Mouse (Mus musculus) R1 (cell line): ENCODE data around the gene Pum2.
"Not testable (repeated sequence)": the region's sequence is repeated elsewhere in the genome, so short reads cannot be mapped to it uniquely, and the experiment has no call there.

Experiments
- DNase-seq: peaks from one replicate; pipeline ENCODE4 v3.0.0-alpha.2; 2018; ENCODE audit warnings: low read depth, low spot score

Pum2 gene

DNA sequence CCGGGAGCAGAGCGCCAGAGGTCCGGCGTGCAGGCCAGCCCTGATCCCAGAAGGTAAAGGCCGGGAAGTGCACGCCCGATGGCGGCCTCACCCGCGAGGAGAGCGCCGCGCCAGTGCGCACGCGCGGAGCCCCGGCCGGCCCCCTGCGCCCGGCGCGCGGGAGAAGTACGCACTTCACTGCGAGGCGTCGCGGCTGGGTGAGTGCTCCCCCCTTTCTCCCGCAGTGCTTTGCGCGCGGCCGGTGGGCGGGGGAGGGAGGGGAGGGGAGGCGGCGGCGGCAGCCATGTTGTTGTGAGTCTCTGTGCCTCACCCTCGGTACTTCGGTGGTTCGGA, at the start of gene Pum2:
Pum2 (plus strand) TSS at position 161 of the 333 bp plus-strand sequence.
- DNase-seq, result peak; percentile 93

DNA sequence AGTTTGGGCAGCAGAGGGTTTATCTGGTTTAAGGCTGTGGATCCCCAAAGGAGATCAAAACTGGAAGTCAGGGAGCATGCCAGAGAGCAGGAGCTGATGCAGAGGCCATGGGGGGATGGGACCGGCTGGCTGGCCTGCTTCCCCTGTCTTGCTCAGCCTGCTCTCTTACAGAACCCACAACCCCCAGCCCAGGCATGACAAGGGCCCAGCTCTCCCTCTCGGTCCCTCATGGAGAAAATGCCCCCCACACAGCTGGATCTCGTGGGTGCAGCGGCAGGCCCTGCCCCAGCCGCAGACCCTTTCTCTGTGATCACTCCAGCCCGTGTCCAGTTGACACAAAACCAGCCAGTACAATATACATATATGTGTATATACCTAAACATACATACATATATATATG, 44.4 kb upstream of the Pum2 start:
- DNase-seq, result no peak

DNA sequence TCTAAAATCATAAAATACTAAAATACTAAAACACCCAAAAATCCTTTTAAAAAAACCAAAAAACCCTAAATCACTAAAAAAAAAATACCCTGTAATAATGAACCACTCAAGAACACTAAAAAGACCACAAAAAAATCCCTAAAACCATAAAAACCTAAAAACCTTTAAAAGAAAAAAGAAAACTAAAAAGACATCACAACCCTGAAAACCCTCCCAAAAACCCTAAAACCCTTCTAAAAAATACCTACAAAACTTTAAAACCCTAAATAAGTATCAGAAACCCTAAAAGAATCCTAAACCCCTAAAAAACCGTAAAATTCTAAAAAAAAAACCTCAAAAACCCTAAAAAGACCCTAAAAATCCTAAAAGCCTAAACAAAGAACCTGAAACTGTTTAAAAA, 42.2 kb upstream of the Pum2 start:
- DNase-seq, result no peak

DNA sequence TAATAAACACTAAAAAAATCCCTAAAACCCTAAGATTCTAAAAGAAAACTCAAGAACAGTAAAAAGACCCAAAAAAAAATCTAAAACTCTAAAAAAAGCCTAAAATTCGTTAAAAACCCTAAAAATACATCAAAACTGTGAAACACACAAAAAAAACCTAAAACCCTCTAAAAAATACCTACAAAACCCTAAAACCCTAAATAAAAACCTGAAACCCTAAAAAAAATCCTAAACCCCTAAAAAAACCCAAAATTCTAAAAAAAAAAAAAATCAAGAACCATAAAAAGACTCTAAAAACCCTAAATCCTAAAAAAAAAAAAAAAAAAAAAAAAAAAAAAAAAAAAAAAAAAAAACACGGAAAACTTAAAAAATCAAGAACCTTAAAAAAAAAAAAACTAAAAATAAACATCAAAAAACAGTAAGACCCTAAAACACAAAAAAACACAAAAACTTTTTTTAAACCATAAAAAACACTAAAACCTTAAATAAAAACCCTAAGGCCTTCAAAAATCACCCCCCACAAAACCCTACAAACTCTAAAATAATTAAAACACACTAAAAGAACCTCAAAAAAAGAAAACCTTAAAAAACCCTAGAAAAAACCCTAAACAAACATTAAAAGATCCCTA, 41.1 kb upstream of the Pum2 start:
- DNase-seq, result no peak

DNA sequence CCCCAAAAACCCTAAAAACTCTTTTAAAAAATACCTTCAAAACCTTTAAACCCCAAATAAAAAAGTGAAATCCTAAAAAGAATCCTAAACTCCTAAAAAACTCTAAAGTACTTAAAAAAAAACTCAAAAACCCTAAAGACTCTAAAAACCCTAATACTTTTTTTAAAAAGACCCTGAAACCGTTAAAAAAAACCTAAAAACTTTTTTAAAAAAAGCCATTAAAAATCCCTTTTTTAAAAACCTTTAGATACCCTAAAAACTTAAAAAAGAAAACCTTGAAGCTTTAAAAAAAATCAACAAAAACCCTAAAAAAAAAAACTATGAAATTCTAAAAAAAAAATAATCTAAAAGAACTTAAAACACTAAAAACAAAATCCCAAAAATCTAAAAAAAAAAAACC, 39.6 kb upstream of the Pum2 start:
- no peak for DNase-seq

DNA sequence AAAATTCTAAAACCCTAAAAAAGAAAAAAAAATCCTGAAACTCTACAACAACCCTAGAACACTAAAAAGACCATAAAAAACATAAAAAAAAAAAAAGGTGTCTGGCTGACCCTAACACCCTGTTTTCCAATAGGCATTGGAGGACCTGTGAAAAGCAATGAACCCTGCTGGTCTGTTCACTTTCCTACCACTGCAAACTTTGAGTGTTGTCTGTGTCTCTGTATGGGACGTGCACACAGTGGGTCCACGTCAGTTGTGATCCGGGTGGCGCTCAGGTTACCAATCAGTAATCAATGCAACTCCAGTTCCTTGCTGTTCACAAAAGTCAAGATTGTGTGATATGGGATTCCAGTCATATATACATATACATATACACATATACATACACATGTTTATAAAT, 38.4 kb upstream of the Pum2 start:
- peak; percentile 63 for DNase-seq

DNA sequence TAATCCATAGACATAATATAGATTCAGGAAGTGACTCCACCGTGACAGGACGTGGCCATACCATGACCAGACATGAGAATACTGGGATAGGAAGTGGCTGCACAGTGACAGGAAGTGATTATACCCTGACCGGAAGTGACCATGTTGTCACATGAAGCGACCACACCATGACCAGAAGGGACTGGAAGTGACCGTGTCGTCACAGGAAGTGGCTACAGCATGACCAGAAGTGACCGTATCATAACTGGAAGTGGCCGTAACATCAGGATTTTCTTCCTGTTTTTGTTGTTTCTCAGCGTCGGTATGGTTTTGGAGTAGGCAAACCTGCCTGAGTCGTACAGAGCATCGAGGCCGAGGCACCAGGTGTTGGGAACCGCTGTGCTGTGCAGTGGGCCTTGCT, 37.0 kb upstream of the Pum2 start:
- no peak for DNase-seq

DNA sequence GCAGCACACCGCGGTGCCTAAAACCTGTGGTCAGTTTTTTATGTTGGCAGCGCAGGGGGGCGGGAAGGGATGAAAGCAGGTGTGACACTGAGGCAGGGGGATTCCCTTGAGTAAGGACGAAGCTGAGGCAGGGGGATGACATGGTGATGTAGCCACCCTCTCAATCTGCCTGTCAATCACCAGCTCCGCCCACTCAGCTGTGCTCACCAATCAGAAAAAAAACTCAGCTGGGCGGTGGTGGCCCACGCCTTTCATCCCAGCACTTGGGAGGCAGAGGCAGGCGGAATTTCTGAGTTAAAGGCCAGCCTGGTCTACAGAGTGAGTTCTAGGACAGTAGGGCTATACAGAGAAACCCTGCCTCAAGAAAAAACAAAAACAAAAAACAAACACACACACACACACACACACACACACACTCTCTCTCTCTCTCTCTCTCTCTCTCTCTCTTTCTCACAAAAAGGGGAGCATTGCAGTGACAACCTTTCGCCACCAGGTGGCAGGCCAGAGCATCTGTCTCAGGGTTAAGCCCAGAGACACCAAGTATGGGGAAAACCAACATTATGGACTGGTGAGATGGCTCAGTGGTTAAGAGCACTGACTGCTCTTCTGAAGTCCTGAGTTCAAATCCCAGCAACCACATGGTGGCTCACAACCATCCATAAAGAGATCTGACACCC, 35.4 kb upstream of the Pum2 start:
- peak; percentile 95 for DNase-seq

DNA sequence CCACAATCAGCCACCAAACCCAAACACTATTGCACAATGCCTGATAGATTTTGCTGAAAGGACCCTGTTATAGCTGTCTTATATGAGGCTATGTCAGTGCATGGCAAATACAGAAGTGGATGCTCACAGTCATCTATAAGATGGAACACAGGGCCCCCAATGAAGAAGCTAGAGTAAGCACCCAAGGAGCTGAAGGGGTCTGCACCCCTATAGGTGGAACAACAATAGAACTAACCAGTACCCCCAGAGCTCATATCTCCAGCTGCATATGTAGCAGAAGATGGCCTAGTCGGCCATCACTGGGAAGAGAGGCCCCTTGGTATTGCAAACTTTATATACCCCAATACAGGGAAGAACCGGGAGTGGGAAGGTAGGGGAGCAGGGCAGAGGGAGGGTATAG, 33.7 kb upstream of the Pum2 start:
- not testable (repeated sequence) for DNase-seq

DNA sequence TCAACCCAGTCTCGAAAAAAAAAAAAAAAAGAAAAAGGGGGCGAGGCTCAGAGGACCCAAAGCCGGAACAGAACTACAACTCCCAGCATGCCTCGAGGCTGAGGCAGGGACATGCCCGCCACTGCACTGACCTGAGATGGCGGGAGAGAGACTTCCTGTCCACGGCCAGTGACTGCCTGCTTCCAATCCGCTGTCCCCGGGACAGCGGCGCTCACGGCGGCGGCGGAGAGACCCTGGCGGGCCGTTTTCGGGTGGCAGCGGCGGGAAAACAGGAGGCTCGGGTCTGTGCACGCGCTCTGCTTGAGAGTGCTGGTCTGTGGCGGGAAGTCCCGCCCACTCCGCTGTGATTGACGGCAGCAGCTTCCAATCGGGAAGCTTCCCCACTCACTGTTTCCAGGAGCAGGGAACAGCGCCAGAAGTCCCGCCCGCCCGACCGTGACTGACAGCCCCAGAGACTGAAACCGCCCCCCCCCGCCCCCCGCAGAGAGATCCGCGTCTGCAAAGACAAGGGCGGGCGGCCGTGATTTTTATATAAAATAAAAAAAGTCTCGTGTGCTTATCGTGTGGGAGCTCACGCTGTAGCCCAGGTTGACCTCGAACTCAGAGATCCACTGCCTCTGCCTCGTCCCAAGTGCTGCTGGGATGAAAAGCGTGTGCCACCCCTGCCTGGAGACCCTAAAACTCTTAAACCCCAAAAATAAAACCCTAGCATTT, 33.1 kb upstream of the Pum2 start:
- DNase-seq, result peak; percentile 93

DNA sequence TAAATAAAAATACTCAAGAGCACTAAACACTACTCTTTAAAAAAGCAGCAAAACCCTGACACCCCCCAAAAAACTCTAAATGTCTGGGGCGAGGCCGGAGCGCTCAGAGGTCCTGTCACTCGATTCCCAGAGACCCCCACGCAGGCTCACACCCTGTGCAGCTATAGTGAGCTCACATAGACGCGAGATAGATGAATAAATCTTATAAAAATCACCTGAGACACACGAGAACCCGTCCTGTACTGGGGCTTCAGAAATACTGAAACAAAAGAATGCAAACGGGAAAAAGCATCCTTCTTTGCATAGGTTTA, 32.6 kb upstream of the Pum2 start:
- DNase-seq, result no peak

DNA sequence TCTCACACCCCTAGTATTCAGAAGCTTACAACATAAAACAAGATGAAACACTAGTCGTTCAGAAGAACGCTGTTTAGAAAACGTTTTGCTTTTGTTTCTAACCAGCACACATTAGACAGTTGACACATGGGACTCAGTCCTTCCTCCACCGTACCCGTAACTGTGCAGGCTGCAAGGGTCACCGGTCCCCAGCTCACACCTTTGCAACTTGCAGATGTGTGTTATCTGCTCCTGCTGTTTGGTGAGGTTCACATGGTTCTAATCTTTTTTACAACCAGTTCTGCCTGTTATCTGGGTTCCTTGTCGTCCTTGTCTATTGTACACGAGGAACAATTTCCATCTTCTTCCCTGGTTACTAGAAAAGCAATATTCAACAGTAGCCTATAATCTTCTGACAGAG, 25.7 kb upstream of the Pum2 start:
- DNase-seq, result not testable (repeated sequence)

DNA sequence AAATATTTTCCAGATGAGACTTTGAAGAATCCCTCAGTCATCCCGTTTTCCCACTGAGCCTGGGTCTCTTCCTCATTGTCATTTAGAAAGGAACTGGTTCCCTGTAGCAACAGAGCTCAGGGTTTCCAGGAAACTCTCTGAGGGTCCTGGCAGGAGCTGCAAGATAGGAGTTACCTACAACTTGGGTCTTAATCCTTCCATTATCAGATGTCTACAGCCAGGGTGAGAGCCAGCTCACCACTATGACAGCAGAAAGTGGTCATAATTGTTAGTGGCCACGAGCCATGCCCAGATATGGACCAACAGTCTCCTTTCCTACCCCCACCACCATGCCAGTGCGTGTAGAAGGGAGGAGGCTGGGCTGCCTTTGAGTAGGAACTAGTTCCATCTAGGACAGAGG, 23.9 kb upstream of the Pum2 start:
- DNase-seq, result not testable (repeated sequence)

DNA sequence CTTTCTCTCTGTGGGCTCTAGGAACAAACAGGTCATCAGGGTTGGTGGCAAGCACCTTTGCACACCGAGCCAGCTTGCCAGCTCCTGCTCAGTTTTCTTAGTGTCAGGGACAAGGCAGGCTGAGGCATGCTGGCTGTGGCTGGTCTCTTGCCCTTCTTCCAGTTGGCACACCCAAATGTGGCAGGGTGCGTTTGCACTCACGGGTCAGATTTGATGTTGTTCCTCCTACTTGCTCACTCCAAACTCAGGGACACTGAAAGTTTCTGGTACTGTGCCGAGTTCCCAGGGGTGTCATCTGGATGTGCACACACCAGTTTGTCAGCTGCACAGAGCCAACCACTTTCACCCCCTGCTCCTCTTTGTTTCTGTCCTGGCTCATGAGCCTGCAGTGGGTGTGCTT, 17.3 kb upstream of the Pum2 start:
- DNase-seq, result no peak

DNA sequence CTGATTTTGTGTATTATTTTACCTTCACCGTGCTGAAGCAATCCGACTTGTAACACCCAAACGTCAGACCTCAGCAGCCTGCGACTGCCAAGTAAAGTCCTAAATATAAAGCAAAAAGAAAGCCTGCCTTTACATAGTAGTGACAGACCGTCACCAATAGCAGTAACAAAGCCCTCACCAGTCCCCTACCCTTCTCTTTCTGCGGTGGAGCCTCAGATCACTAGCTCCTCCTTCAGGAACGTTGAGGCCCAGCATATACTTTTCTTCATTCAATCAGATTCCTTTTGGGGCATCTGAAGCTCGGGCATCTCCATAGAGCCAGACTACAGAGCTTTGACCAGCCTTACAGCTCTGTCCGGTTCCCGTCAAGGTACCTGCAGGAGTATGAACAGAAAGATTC, 16.8 kb upstream of the Pum2 start:
- DNase-seq, result no peak

DNA sequence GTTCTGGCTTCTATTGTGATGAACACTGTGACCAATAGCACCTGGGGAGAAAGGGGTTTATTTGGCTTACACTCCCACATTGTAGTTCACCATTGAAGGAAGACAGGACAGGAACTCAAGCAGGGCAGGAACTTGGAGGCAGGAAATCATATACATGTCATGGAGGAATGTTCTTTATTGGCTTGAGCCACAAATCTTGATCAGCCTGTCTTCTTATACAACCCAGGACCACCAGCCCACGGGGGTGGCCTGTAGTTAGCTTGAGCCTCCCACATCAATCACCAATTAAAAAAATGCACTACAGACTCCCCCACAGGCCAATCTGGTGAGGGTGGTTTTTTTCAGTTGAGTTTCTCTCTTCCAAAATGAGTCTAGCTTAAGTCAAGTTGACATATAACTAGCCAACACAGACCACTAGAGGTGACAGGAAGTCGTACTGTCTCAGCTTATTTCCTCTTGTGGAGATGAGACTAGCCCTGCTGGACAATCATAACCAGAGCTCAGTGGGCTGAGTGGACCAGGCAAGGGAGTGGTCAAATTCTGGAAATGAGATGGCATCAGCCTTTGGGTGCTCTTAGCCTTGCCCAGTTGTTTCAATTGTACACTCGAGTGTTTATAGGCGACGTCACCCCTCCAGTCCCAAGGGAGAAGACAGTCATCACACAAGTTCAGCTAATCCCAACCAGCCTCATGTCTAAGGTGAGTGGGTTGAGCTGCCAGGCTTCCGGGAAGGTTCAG, 16.1 kb upstream of the Pum2 start:
- DNase-seq, result no peak

DNA sequence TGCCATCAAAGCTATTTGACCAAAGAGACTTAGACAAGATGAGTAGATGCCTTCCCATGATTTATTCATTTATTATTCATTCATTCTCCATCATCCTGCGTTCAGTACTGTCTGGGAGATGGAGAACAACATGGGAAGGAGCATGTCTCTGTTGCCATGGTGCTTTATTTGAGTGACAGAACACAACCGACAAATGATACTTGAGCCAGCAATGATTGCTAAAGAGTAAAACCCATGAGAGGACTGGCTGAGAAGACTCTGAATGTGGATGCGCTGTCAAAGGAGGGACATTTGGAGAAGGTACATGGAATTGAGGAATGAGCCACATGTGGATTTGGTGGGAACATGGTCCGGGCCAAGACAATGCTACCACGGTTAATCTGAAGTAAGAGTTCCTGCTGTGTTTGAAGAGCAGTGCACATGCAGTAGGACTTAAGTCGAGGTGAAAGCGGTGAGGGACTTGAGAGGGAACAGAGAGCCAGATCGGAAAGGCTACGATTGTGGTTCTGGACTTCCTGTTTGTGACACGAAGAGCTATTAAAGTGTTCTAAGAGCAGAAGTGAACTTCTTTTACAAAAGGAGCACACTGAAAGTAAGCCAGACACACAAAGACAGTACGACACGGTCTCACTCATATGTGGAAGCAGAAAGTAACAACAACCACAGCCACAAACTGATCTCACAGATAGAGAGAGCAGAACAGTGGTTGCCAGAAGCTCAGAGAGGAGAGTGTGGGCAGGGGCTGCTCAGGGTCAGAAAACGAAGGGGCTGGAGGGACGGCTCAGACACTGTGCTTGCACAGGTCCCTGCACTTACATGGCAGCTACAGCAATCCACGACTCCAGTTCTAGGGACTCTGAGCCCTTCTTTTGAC, 14.3 kb upstream of the Pum2 start:
- no peak for DNase-seq

DNA sequence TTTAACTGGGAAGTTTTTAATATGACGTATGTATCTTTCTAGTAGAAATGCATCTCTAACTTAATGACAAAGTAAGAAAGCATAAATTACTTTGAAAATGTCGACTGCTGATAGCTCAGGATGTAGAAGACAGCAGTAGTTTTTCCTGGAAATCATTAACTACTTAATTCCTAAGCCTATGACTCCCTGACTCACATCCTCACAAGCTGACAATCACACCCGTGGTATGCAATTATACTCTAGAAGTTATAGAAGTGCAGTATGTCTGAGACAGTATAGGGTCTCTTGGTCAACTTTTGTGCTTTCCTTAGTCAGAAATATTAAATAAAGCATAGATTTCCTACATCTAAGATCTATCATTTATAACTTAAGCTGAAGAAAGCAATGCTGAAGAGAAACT, 12.2 kb upstream of the Pum2 start:
- no peak for DNase-seq

DNA sequence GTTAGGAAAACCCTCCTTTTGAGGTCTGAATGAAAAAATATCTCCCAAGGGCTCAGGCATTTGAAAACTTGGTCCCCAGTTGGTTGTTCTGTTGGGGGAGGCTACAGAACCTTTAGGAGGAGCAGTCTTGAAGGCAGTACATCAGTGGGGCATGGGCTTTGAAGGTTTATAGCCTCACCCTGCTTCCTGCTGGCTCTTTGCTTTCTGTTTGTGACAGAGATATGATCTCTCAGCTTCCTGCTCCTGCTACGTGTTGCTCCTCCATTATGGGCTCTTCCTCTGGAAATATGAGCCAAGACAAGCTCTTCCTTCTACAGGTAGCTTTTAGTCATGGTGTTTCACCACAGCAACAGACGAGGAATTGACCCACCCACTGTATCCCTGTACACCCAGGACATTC, 11.8 kb upstream of the Pum2 start:
- DNase-seq, result no peak

DNA sequence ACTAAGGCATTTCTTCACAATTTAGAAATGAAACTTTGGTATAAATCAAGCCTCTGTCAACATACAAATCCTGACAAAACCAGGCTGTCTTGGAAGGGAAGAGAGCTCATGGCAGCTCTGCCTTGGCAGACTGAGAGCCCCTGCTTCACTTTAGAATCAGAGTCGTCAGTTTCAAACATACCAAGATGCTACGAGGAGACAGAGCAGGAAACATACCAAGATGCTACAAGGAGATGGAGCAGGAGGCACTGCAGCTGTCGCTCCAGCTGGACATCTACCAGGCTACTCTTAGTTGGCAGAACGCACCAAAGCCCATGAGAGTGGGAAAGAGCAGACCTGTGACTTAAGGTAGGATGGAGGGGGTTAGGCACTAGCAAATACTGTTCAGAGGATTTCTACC, 11.2 kb upstream of the Pum2 start:
- no peak for DNase-seq

DNA sequence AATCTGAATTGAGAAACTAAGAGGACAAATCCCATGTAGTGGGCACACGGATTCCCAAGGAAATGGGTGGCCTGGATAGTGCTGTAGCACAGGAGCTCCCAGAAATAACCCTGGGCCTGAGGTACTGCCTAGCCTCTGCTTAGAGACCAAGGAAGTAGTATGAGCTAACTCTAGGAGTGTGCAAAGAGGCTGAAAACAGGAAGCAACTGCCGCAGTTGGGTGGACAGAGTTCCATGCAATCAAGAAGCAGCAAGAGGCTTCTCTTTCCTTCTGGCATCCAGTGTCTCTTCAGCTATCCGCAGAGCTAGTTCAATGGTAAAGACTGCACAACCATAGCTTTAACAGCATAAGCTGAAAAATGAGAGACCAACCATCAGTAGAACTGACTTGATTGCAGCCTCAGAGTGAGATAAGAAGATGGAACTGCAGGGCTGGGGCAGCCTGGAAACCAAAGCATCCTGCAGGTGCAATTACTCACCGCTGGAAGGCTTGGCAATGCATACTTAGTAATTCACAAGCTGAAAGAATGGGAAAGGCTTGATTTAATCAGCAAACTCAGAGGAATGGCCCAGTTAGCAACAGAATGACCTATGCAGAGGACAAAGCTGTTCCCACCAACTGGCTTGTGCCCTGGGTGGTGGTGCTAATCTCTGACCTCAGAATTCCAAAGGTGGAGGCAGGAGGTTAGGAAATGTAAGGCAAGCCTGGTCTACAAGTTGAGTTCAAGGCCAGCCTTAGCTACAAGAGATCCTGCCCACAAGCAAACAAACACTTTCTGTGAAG, 6.3 kb upstream of the Pum2 start:
- peak; percentile 63 for DNase-seq
